Mouse (Mus musculus) small intestine, adult 2 months (tissue): ENCODE measurements around the gene Gm6525.

Source experiments
- CTCF ChIP-seq: fragments of 200-500 bp; IDR thresholded peaks from 2 replicates; pipeline ENCODE4 v1.5.1; 2012; ENCODE audit warnings: low read depth, mild to moderate bottlenecking, control low read depth, inconsistent platforms, low read length, moderate library complexity, mixed read lengths; ENCODE audit not compliant: insufficient replicate concordance, insufficient read length; ENCODE audit errors: extremely low read depth
- POLR2A ChIP-seq: fragments of 200-500 bp; IDR thresholded peaks from 2 replicates; pipeline ENCODE4 v1.6.1; 2012; ENCODE audit warnings: low read depth, mild to moderate bottlenecking, control low read depth, inconsistent platforms, low read length, moderate library complexity

DNA sequence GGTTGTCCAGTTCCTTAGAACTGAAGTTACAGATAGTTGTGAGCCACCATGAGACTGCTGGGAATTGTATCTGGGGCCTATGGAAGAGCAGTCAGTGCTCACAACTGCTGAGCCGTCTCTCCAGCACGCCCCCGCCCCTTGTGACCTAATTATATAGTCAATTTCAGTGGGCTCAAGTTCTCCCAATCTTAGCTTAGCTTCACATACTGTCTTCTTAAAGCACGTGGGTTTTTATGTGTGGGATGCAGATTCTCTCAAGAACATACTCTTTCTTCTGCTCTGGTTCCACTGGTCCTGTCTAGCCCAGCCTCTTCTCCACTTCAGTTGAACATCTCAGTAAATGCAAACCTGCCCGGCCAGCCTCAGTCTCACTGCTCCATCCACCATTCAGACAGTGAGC lies 30.7 kb downstream of the Gm6525 start:
- TF ChIP-seq POLR2A (no peak), CTCF (no peak)
